Mouse (Mus musculus) ES-E14 (cell line): ENCODE data around the gene Gm20662. TPM values are rescaled to one million over a fixed set of nuclear protein-coding genes. Genes with fewer than 3 reads are reported as not detected.

Experiments used
- DNase-seq: peaks from one replicate; pipeline ENCODE4 v3.0.0-alpha.2; 2013; ENCODE audit warnings: low read depth, low spot score
- H3K27ac ChIP-seq: 2 replicates; pipeline ENCODE4 v1.5.1; 2012; ENCODE audit warnings: low read depth, mild to moderate bottlenecking, low read length, moderate library complexity, mixed read lengths; ENCODE audit not compliant: poor library complexity, insufficient read depth, severe bottlenecking
- H3K36me3 ChIP-seq: 2 replicates; pipeline ENCODE4 v1.6.1; 2012; ENCODE audit warnings: mild to moderate bottlenecking, low read length, moderate library complexity, mixed read lengths; ENCODE audit not compliant: control insufficient read depth, poor library complexity, insufficient read depth, severe bottlenecking
- H3K4me1 ChIP-seq, 2 experiments: fragments of 150-350 bp in 1 of 2; sonication (generic) in 1 of 2; 2 replicates each; pipeline ENCODE4 v1.6.1; 2012; ENCODE audit warnings: low read length in 2 of 2, mild to moderate bottlenecking in 1 of 2, mixed read lengths in 1 of 2; ENCODE audit not compliant: control insufficient read depth in 2 of 2, insufficient read depth in 2 of 2, poor library complexity in 1 of 2
- H3K4me3 ChIP-seq, 2 experiments: fragments of 150-350 bp in 1 of 2; sonication (generic) in 1 of 2; 2 replicates each; pipeline ENCODE4 v1.5.1; 2012; ENCODE audit warnings: low read length in 2 of 2, low read depth in 1 of 2, mild to moderate bottlenecking in 1 of 2, mixed read lengths in 1 of 2; ENCODE audit not compliant: insufficient read depth in 1 of 2, poor library complexity in 1 of 2, severe bottlenecking in 1 of 2
- H3K9ac ChIP-seq: 2 replicates; pipeline ENCODE4 v1.6.1; 2012; ENCODE audit warnings: low read depth, mild to moderate bottlenecking, low read length, mixed read lengths; ENCODE audit not compliant: poor library complexity, insufficient read depth, severe bottlenecking
- H3K9me3 ChIP-seq: fragments of 150-350 bp; sonication (generic); 2 replicates; pipeline ENCODE4 v1.6.1; 2012; ENCODE audit warnings: low read depth, mild to moderate bottlenecking, low read length; ENCODE audit not compliant: control insufficient read depth, insufficient read depth
- CHD2 ChIP-seq: IDR thresholded peaks from 2 replicates; pipeline ENCODE4 v1.6.1; 2014; ENCODE audit warnings: mild to moderate bottlenecking, low read depth, low read length, inconsistent platforms
- HCFC1 ChIP-seq: IDR thresholded peaks from 2 replicates; pipeline ENCODE4 v1.6.1; 2012; ENCODE audit warnings: low read length, inconsistent platforms, borderline replicate concordance; ENCODE audit not compliant: insufficient read depth
- MAFK ChIP-seq: IDR thresholded peaks from 2 replicates; pipeline ENCODE4 v1.6.1; 2014; ENCODE audit warnings: mild to moderate bottlenecking, low read depth, low read length, inconsistent platforms; ENCODE audit not compliant: insufficient read depth
- ZC3H11A ChIP-seq: IDR thresholded peaks from 2 replicates; pipeline ENCODE4 v1.6.1; 2012; ENCODE audit warnings: low read depth, mild to moderate bottlenecking, inconsistent platforms, low read length, borderline replicate concordance
- ZNF384 ChIP-seq: IDR thresholded peaks from 2 replicates; pipeline ENCODE4 v1.6.1; 2012; ENCODE audit warnings: low read depth, low read length, inconsistent platforms
- in situ Hi-C, 2 experiments: fragments of 600-800 bp; cut with MboI; formaldehyde crosslinking; loops; one replicate each; pipeline ENCODE4 v1.15.1; 2025; ENCODE audit warnings: low sequenced_read_pairs in 2 of 2, inconsistent platforms in 1 of 2; ENCODE audit not compliant: unreplicated experiment in 2 of 2
- total RNA-seq: library from RNA; depleted of rRNA; stranded (reverse); fragments of 300-350 nt; gene quantifications from 2 replicates; pipeline ENCODE4 v1.2.3, GENCODE M21; 2012

Gm20662 gene
- total RNA-seq, 1 experiment: 0.45 TPM

- peaks cover 0 to 13% of the 10 kb centered on the region in 2 experiments; a peak in 3 of 4 replicates for H3K4me1 ChIP-seq
- peaks cover 24% of the 10 kb centered on the region; the same call in 1 of the 2 replicates for H3K36me3 ChIP-seq
- TF ChIP-seq HCFC1: no peak
- H3K9ac ChIP-seq: no peak overlapping the region; the same call in 1 of the 2 replicates
- in situ Hi-C loops: no loop called here
- no peak overlapping the region for H3K27ac ChIP-seq
- no peak for DNase-seq
- H3K9me3 ChIP-seq: no peaks in the 10 kb centered on the region
- peak overlapping the region; percentile 12 to 58; a peak in 3 of 4 replicates for H3K4me3 ChIP-seq
These were observed 57.6 kb downstream of the Gm20662 start for GRCm38 (mm10) chr9:108053665-108054225.

- in situ Hi-C loops: no loop called here
- Histone ChIP-seq H3K36me3 (peaks cover 24% of the 10 kb centered on the region; the same call in 1 of the 2 replicates), H3K9ac (0 out of 2 replicates have a peak overlapping the region, but pooled peaks have one; percentile 22), H3K4me1 (peaks cover 0 to 13% of the 10 kb centered on the region in 2 experiments; a peak in 3 of 4 replicates), H3K9me3 (no peaks in the 10 kb centered on the region), H3K27ac (no peak overlapping the region), H3K4me3 (peak overlapping the region; percentile 12 to 58; a peak in 2 of 4 replicates)
- no peak for DNase-seq
- TF ChIP-seq ZC3H11A (no peak), CHD2 (no peak), MAFK (no peak), ZNF384 (no peak), HCFC1 (no peak)
These were observed 58.3 kb downstream of the Gm20662 start for GRCm38 (mm10) chr9:108054331-108055040.

- H3K9me3 ChIP-seq: no peaks in the 10 kb centered on the region
- in situ Hi-C loops: no loop called here
- peaks cover 0 to 13% of the 10 kb centered on the region in 2 experiments; a peak in 3 of 4 replicates for H3K4me1 ChIP-seq
- TF ChIP-seq HCFC1 (no peak), MAFK (no peak), ZC3H11A (no peak), ZNF384 (no peak)
- no peak overlapping the region for H3K4me3 ChIP-seq
- H3K36me3 ChIP-seq: peaks cover 24% of the 10 kb centered on the region; the same call in 1 of the 2 replicates
- DNase-seq: no peak
- H3K9ac ChIP-seq: no peak overlapping the region
- H3K27ac ChIP-seq: no peak overlapping the region
These were observed 58.9 kb downstream of the Gm20662 start for GRCm38 (mm10) chr9:108055061-108055460.

- peaks cover 0 to 13% of the 10 kb centered on the region in 2 experiments; a peak in 3 of 4 replicates for H3K4me1 ChIP-seq
- no peak overlapping the region for H3K4me3 ChIP-seq
- in situ Hi-C loops: no loop called here
- TF ChIP-seq HCFC1 (no peak), ZC3H11A (no peak), CHD2 (no peak), MAFK (no peak)
- no peak overlapping the region for H3K9ac ChIP-seq
- no peak overlapping the region for H3K27ac ChIP-seq
- no peaks in the 10 kb centered on the region for H3K9me3 ChIP-seq
- DNase-seq: no peak
- H3K36me3 ChIP-seq: peaks cover 18% of the 10 kb centered on the region; the same call in 1 of the 2 replicates
These were observed 59.6 kb downstream of the Gm20662 start for GRCm38 (mm10) chr9:108055661-108056237.
